Mouse (Mus musculus) left cerebral cortex, adult 2 months (tissue): ENCODE data around the gene Kcnq5. TPM values are rescaled to one million over a fixed set of nuclear protein-coding genes. Genes with fewer than 3 reads are reported as not detected.

ENCODE experiments used
- DNase-seq, 2 experiments: peaks; one replicate each; pipeline ENCODE4 v3.0.0; 2021 to 2022; ENCODE audit warnings: low spot score in 2 of 2, mixed read lengths in 1 of 2; ENCODE audit errors: extremely low spot score in 1 of 2
- H3K27ac ChIP-seq: fragments of 200-600 bp; 2 replicates; pipeline ENCODE4 v1.8.1; 2022
- H3K4me3 ChIP-seq: fragments of 200-600 bp; 2 replicates; pipeline ENCODE4 v1.8.1; 2022
- CTCF ChIP-seq: fragments of 200-600 bp; IDR thresholded peaks from 2 replicates; pipeline ENCODE4 v1.8.1; 2022; ENCODE audit warnings: antibody characterized with exemption, mild to moderate bottlenecking, moderate library complexity
- intact Hi-C: fragments of 180-260 bp; cut with DNase I; formaldehyde crosslinking; loops from one replicate; pipeline ENCODE4 v1.15.1; 2025
- total RNA-seq, 2 experiments: library from RNA; stranded (reverse); gene quantifications; 2 replicates each; pipeline ENCODE4 v1.2.3; 2021

The Kcnq5 gene
- total RNA-seq, 2 experiments from 2014 or later = 81.3 to 81.5 TPM

DNA sequence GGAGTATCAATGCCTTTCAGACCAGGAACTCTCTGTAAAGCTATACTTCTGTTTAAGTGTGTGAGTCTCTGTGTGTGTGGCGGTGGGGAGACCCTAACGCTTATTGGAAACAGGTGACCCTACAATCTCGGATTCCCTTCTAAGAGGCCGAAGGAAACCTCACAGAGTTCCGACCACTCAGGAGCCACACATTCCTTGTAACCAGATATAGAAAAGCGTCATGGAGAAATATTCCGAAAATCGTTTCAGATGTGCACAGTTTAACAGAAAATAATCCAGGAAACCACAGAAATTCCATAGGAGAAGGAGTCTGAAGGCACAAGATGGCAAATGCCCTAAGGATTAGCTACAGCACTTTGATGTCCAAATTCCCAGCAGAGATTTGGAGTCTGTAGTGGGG, 440.3 kb downstream of the Kcnq5 start:
- DNase-seq = no peak
- Histone ChIP-seq H3K27ac (no peak overlapping the region), H3K4me3 (no peak overlapping the region)
- no peak for TF ChIP-seq CTCF
- intact Hi-C loops = no loop called here

DNA sequence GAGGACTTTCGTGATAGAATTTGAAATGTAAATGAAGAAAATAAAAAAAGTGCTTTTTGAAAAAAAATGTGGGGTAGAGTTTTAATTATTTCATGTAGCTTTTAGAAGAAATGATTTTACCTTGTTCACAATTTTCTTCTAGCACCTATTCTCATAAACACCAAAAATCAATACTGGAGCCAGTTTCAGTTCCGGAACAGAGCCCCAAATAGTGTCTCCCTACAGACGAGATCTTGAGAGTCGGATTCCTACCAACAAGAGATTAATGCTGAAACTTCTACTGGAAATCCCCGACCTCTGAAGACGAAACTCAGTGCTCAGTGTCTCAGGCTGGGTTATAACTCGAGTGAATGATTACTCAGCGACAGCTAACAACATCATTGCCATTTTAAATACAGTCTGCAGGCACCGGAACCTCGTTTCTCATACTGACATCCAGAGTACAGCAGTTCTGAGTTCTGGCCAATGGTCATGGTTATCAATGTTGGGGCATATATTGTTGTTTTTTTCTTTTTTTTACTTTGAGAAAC, 441.6 kb downstream of the Kcnq5 start:
- no peak overlapping the region for H3K4me3 ChIP-seq
- intact Hi-C loops = no loop called here
- H3K27ac ChIP-seq = no peak overlapping the region
- DNase-seq = no peak
- no peak for TF ChIP-seq CTCF

DNA sequence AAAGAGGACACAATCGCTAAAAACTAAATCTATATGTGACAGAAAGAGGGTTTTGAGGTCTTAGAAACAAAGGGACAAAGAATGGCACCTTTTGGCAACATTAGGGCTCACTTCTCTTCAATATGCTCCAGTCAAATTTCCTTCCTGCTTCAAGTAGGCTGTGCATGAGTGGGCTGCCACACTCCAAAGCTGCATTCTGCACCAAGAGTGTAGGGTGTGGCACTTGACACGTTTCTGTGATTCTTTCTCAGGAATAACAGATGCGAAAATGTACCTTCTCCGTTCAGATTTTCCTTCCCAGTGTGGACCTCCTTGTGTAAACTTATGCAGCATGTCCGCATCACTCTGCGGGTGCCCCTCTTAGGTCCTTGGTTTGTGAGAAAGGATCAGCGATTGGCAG, 455.1 kb downstream of the Kcnq5 start:
- intact Hi-C loops = loop anchor here (2.0 kb wide), 1 partner anchor 48 kb away; no protein-coding TSS in a partner anchor
- no peak for TF ChIP-seq CTCF
- no peak for DNase-seq
- no peak overlapping the region for H3K4me3 ChIP-seq
- peak overlapping the region; percentile 37 for H3K27ac ChIP-seq

DNA sequence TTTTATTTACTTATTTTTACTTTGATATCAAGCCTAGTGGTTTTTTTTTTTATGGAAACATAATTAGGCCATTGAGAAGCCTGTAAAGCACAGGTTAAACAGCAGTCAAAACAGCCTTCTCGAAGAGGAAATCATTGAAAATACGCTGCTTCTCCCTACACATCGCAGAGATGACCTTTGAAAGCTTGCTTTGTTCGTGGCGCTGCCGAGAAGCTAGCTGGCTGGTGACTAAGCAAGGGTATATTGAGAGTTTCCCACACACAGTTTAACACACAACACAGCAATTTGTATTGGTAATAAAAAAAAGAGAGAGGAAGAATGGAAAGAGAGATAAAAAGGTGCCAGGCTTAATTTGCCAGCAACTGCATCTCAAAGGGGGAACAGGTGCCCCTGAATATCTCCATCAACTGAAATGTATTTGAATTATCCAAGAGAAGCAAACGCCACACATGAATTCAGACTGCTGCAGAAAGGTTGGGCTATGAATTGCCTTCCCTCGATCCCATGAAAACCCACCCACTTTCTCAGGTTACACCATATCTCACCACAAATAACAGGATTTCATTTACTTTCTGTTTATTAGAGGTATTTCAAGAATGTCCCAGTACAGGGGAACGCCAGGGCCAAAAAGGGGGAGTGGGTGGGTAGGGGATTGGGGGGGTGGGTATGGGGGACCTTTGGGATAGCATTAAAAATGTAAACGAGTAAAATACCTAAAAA, 461.8 kb downstream of the Kcnq5 start:
- no peak for DNase-seq
- no peak overlapping the region for H3K4me3 ChIP-seq
- peak overlapping the region; percentile 16; the same call in 1 of the 2 replicates for H3K27ac ChIP-seq
- intact Hi-C loops = loop anchor here (5.0 kb wide), 1 partner anchor 37 kb away; no protein-coding TSS in a partner anchor
- TF ChIP-seq CTCF = no peak

DNA sequence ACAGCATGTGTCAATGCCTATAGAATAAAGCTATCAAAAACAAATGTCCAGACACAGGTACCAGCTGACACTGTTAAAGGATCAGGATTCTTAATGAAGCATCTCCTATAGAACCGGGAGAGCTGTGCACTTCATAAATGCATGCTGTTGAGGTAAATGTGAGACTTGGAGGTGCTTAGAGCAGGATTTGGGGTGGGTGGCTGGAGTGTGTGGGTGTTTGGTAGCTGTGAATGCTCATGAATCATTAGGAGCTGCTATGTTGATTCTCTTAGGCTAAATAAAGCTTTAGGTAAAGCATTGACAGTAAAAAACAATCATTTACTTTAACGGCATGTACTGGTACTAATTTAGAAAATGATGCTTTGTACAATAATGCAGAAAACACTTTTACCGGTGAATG, 465.4 kb downstream of the Kcnq5 start:
- no peak for TF ChIP-seq CTCF
- Histone ChIP-seq H3K27ac (no peak overlapping the region), H3K4me3 (no peak overlapping the region)
- intact Hi-C loops = no loop called here
- DNase-seq = no peak

DNA sequence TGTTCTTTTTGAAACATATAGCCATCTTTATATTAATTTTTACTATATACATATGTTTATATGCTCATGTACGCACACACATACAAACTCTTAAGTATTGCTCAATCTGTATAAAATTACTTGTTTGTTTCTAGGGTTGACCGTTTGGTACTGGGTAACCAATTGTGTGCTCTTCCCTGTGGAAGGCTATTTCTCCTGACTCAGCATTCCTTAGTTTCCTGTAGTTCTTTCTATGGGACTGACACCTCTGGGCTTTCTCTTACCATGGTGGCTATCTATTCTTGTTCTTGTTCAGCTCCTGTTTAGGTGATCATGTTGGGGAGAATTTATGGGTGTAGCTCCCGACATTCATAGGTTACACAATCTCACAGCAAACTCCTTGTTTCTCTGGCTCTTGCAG, 473.1 kb downstream of the Kcnq5 start:
- no peak for TF ChIP-seq CTCF
- no peak for DNase-seq
- Histone ChIP-seq H3K27ac (no peak overlapping the region), H3K4me3 (no peak overlapping the region)
- intact Hi-C loops = no loop called here

DNA sequence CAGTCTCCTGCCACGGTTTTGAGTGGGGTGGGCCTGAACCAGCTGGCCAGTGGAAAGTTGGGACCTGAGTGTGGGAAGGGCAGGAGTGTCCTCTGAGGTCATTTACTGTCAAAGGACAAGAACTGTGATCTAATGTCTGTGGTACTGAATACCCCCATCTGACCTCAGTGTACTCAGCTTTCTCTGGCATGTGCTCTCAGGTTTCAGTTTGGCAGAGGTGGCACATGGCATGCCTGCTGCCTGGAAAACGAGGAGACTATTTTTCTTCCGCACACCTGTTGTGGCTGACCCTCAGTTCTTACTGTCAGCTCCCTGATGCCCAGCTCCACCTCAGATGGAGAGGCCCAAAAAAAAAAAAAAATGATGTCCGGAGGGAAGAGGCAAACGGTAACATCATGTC, 475.5 kb downstream of the Kcnq5 start:
- intact Hi-C loops = no loop called here

DNA sequence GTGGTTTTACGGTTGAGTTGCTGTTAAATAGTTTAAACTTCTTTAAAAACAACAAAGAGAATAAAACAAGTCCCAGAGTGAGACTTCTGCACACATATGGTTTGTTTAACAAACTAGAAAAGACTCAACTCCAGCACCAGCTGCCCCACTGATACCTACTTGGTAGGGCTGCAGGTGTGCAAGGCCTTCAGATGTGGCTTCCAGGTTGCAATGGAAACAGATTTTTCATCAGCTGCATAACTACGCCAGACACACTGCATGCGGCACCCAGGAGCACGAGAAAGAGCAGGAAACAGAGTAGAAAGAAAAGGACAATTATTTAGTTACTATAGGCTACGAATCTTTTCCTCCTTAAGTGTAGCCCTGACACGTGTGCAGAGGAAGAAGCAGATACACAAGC, 492.4 kb downstream of the Kcnq5 start:
- no peak overlapping the region for H3K27ac ChIP-seq
- intact Hi-C loops = no loop called here
- DNase-seq = no peak
- no peak for TF ChIP-seq CTCF
- no peak overlapping the region for H3K4me3 ChIP-seq

More for the DNA sequence above, 475.5 kb downstream of the Kcnq5 start:
- no peak overlapping the region for H3K27ac ChIP-seq
- no peak for TF ChIP-seq CTCF
- H3K4me3 ChIP-seq = no peak overlapping the region
- DNase-seq = no peak

DNA sequence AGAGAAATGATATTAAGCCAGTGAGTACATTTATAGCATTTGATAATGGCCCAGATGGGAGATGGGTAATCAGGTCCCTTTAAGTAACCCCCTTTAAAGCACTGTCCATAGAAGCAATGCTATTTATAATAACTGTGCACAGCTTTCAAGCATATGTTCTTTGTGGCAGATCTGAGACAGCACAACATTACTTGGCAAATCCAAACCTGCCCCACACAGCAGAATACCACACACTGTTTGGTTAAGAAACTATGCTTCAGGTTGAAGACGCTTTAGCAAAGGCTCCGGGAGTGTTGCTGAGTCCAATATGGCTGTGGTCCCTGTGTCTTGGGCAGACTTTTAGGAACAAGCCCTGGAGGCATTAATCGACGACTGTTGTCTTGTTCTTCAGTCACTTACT, 495.3 kb downstream of the Kcnq5 start:
- no peak for TF ChIP-seq CTCF
- peak in 1 of 2 experiments; percentile 26 for DNase-seq

DNA sequence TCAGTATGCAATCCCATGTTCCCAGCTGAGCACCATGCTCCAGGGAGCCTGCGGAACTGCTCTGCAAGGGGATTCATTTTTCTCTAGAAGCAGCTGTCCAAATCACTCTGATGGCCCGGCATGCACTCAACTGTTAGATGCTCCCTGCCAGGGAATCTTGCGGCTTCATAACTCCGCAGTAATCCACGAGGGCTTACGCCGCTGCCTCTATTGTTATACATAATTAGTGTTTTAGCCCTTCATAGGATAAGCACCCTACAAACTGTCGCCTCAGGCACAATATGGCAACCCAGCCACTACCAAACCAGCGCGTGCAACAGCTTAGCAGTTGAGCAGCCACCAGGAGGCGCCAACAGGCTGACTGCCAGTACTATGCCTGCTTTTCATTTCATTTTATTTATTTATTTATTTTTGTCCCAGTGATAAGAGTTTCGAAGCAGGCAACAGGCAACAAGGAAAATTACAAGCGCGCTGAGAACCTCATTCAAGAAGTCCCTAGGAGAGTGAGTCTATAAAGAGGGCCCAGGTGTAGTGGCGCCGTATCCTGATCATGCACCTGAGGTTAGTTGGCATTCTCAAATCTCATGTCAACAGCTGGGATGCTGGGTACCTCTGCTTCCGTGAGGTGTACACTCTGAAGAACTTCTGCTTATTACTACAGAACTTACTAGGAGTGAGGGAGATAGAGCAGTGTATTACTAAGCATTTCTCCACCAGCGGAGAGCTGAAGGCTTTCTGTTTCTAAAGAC, 500.6 kb downstream of the Kcnq5 start:
- intact Hi-C loops = loop anchor here (5.0 kb wide), 2 partner anchors 501 to 806 kb away; partner anchors contain the start of gene Kcnq5
- H3K4me3 ChIP-seq = no peak overlapping the region
- H3K27ac ChIP-seq = no peak overlapping the region
- peak; percentile 70 for TF ChIP-seq CTCF
- peak; percentile 57 to 62 for DNase-seq

More for the DNA sequence above, 495.3 kb downstream of the Kcnq5 start:
- Histone ChIP-seq H3K4me3 (no peak overlapping the region), H3K27ac (peak overlapping the region; percentile 55; the same call in 1 of the 2 replicates)
- intact Hi-C loops = no loop called here

DNA sequence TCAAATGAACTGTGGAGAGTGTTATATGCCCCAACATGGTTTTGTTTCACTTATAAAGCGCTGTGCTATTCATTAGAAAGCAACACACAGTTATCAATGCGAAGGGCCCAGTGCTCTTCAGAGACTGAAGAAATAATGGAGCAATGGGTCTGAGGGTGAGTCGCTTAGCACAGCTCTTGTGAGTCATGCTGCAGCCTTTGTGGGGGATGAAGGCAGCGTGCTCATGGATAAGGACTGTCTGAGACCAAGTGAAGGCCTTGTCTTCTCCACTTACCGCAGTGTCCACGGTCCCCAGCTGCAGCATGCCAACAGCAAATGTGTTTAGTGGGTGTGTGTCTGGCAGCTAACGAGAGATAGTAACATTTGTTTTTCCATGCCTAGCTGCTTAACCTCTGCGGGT, 503.2 kb downstream of the Kcnq5 start:
- no peak overlapping the region for H3K27ac ChIP-seq
- no peak for TF ChIP-seq CTCF
- intact Hi-C loops = no loop called here
- peak in 1 of 2 experiments; percentile 22 for DNase-seq
- no peak overlapping the region for H3K4me3 ChIP-seq

DNA sequence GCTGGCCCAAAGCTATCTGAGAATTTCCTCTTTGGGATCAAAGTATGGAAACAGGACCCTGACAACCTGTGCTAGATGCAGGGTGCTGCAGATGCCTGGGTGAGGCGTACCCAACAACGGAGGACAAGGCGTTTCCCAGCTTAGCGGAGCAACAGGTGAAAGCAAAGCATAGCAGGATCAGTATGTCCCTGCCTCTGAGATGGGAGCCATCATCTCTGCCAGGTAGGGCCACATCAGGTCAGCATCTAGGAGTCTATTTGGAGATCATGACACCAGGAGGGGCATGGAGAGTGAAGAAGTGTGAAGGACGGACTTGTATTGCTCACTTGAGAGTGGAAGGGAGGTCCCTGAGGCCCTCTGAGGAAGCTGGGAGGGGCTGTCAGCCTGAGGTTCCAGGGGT, 505.8 kb downstream of the Kcnq5 start:
- H3K4me3 ChIP-seq = no peak overlapping the region
- no peak for TF ChIP-seq CTCF
- no peak for DNase-seq
- intact Hi-C loops = no loop called here
- no peak overlapping the region for H3K27ac ChIP-seq
